Mouse (Mus musculus) T-cell, adult 2 months (primary cell): ENCODE results near the gene Rnf166.

ENCODE experiments used
- DNase-seq: peaks from one replicate; pipeline ENCODE4 v3.0.0; 2022; ENCODE audit warnings: low spot score

Gene Rnf166

DNA sequence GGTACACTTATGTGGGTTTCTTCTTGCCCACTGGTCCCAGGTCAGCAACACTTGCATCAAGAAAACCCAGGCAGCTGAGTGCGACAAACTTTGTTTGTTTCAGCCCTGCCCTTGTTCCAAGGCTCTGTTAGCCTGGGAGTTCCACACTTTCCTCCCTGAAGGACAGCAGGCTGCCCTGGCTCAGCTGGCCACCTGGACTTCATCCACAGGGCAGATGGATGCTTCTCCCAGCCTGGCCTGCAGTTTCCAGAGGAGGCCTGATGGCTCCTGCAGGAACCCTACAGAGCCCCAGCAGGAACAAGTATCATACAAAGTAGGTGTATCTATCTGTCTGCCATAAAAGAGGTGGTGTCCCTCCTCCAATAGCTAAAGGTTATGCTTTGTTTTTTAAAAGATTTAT lies 34.5 kb downstream of the Rnf166 start:
- DNase-seq = no peak

DNA sequence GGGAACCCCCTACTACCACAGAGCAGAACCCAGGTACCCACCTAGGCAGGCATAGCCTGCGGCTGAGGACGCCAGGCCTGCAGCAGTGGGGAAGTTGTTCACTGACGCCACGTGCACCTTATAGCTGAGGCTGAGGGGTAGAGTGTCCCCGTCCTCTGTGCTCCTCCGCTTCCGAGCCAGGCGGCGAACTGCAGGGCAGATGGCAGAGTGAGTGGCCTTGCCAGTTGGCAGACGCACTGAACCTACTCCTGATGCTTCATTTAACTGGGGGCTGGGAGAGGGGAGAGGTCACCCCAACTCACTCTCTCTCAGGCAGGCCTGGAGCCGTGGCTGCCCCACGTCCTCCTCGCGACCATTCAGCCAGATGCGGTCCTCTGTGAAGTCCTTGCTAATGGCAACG lies 36.5 kb downstream of the Rnf166 start:
- DNase-seq = no peak

GRCm38 (mm10) chr8:122437708-122438331 lies 38.0 kb downstream of the Rnf166 start:
- peak; percentile 28 for DNase-seq

DNA sequence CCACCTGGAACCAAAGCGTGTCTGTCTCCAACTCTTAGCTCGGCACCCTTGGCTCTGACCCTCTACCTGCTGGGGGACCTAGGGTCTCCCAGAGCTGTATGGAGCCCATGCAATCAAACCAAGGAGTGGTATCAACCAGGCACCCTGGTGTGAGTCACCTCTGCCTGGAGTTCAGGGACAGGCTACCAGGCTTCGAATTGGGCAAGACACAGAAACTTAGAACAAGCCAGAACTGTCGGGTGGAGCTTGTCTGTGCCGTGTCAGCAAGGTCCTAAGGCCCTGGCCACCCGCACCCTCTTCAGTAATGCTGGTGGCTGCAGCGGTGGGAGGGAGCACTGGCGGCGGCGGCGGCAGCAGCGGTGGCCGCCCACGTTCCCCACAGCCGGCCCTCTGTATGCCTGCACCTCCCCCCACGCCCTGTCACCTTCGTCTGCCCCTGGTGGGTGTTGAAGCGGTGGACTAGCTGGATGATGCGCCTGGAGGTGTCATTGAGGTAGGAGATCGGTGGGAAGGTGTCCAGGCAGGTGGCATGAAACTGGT lies 39.2 kb downstream of the Rnf166 start:
- no peak for DNase-seq

DNA sequence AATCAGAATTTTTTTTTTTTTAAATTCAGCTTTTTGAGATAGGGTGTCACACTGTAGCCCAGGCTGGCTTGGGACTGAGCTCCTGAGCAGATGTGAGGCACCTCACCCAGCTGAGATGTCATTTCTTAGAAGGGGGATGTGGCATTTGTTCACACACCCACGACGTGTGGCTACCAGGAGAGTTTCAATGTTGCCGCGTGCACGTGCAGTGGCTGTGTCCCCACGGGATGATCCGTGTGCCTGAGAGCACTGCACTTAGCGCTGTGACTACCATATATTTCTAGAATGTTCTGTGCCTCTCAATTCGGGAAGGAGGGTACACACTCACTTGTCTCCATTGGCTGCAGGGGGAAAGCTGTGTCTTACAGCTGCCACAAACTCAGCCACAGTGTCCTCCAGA lies 39.7 kb downstream of the Rnf166 start:
- DNase-seq = no peak

DNA sequence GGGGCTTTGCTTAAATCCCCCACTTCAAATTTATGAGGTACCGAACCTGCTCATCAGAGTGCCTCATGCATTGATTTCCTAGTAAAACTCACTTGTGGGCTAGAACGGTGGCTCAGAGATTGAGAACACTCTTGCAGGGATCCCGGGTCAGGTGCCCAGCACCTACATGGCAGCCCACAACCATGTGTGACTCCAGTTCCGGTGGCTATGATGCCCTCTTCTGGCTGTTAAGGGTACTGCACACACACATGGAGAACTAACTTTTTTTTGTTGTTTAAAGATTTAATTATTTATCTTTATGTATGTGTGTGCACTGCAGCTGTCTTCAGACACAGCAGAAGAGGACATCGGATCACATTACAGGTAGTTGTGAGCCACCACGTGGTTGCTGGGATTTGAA lies 40.5 kb downstream of the Rnf166 start:
- DNase-seq = peak; percentile 31

DNA sequence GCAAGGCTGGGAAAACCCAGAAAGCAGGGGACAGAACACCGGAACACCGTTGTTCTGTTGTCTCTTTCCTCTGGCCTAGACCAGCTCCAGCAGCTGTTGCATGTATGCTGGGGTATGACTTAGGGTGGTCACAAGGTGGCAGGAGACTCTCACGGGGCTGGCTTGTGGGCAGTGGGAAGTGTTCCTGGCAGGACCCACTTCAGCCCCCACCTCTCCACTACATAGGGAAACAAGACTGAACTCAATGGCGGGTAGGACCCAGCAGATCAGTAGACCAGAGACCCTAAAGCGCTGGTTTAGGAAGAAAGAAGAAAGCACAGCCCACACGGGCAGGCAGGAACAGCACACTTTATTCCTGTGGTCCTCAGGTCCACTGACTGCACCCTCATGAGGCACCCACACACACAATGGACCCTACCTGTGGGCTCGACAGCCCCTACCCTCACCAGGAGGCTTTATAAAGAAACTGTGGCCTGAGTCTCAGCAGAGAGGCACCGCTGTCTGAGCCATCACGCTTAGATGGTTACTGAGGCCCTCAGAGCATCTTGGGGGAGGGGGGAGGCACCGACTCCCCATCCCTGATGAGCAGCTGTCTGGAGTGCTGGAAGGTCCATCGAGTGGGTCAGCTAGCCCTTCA lies 42.5 kb downstream of the Rnf166 start:
- DNase-seq = no peak

- DNase-seq = peak; percentile 80
Observed at GRCm38 (mm10) chr8:122432443-122433268, 43.2 kb downstream of the Rnf166 start, which contains the start of gene Cyba. Cyba (minus strand) TSS chr8:122432930.

- peak; percentile 14 for DNase-seq
Observed at GRCm38 (mm10) chr8:122431694-122432442, 44.0 kb downstream of the Rnf166 start.

- DNase-seq = no peak
Observed at GRCm38 (mm10) chr8:122430646-122431045, 45.2 kb downstream of the Rnf166 start.

DNA sequence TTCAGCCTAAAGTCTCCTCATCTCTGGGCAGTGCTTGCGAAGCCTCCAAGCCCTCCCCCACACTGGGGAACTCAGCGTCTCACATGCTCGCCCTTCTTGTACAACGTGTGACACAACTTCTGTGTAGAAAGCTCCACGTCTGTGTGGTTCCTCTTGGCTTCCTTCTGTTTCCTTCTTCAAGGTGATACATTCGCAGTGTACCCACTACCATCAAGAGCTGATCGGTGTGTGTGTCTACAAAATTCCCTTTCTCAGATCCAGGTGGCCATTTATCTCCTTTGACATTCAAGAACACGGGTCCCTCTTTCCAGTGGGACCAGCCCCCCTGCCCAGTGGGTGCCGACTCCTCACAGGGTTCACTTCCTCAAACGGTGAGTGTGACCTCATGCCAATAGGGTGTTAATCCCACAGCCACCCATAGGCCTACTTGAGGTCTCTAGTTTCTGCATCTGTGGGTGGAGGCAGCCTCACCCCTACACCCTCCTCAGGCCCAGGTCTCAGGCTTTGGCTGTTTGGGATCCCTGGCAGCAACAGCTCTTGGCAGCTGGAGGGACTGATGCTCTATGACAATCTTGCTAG lies 45.7 kb downstream of the Rnf166 start:
- DNase-seq = peak; percentile 27

DNA sequence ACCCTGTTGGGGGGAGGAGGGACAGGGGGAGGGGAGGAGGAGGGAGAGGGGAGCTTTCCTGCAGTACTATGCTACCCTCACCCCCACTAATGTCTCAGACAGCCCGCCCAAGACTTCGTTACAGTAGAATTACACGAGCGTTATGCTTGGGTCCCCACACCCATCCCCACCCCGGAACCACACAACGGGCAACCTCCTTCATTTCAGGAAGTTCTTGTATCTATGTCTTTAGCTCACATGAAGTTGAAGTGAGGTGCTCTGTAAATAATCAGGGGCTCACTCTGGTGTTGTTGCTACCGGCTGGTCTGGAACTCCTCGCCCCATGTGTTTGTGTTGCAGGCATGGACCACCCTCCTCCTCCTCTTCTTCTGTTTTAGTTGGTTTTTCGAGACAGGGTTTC lies 47.7 kb downstream of the Rnf166 start:
- DNase-seq = no peak

GRCm38 (mm10) chr8:122427607-122428006 lies 48.3 kb downstream of the Rnf166 start:
- no peak for DNase-seq

- DNase-seq = no peak
Observed at GRCm38 (mm10) chr8:122426145-122426544, 49.7 kb downstream of the Rnf166 start.

DNA sequence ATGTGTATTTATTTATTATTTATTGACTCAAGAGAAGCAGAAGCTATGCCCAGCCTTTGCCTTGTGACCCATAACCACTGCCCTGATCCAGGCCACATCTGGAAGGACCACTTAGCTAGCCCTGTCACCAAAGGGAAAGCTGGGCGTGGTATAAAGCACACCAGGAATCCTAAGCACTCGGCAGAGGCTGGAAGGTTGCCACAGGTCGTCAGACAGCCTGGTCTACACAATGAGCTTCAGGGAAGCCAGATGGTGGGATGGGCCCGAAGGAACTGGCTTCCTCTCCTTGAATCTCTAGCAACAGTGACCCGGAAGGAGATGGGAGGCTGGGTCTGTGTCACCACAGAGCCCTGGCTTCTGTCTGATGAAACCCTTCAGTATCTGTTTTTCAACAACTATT lies 52.2 kb downstream of the Rnf166 start:
- DNase-seq = no peak

DNA sequence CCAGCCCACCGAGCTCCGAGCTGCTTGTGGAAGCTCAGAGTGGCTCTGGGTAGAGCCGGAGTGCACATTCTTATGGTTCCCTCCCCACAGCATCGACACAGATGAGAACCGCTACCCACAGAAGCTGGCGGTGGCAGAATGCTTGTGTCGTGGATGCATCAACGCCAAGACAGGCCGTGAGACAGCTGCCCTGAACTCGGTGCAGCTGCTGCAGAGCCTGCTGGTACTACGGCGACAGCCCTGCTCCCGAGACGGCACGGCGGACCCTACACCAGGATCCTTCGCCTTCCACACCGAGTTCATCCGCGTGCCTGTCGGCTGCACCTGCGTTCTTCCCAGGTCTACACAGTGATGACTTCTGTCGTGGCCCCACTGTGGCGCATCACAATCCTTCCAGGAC lies 52.6 kb downstream of the Rnf166 start:
- no peak for DNase-seq

GRCm38 (mm10) chr8:122421376-122422070 lies 54.3 kb downstream of the Rnf166 start, which contains the start of gene Il17c:
Il17c (plus strand) TSS chr8:122422020.
- no peak for DNase-seq

DNA sequence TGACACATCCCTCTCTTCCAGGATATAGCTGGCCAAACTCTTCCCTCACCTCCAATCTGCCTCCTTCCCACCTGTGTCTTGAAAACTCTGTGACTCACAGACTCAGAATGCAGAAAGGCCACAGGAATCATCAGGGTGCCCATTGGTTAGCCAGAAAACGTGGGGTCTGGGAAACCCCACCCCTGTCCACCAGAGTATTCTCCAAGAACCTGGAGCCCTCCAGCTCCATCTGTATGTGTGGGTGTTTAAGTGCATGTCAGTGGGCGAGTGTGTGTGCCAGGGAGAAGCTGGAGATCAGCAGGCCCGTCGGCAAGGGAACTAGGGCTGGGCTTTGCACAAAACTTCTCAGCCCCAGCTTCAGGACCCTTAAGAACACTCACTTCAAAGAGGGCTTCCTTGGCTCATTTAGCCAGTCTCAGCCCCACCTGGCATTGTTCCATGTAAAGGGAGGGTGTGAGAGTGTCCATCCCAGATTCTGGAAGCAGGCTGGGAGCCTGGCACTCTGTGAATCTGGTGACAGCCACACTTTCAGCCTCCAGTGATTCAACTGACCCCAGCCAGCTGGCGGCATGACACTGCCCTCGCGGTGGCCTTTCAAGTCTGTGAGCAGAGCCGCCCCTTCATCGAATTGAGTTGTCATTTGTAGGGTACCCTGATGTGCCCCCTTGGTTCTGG lies 55.8 kb downstream of the Rnf166 start:
- DNase-seq = no peak
